Mouse (Mus musculus): Measurements from ENCODE around the gene Rpl7a.
"Not testable (repeated sequence)": the region's sequence is repeated elsewhere in the genome, so short reads cannot be mapped to it uniquely, and the experiment has no call there.

Rpl7a gene

DNA sequence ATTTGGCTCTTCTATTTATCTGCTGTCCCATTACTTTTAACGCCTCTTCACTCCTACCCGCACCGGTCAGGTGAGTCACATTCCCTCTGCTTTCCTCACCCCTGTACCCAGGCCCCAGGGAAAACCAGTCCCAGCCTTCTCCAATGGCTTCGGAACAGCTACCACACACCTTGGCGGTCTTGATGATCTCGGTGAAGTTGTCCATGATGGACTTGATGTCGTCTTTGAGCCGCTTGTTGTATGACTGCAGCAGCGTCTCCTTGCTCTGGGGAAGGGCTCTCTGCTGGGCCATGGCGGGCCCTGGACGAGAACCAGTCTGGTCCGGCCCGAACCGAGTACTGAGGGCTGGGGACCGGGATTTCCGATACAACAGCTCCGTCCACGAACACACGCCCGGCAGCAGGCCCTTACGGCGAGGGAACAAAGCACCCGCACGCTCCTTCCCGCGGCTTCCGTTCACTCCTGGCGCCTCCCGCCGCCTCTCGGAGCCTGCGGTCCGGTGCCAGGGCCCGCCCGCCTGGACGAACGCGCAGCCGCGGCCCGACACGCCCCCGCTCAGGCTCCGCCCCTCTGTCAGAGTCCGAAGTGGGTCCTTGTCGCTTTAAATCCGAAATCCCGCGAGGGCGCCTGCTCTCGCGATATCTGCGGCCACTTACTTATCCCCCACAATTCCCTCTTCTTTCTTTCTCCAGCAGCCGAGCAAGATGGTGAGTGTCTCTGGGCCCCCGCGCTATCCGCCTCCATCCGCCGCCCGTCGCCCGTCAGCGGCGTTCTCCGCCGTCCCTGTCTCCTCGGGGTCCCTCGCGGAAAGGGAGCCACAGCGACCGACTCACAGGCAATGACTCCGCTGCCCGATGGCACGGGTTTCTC, at the start of gene Rpl7a, which contains the start of gene Med22:
Rpl7a (plus strand) TSS at position 641 of the 870 bp plus-strand sequence.
Med22 (minus strand) TSS at position 554 of the 870 bp plus-strand sequence.
- peak; percentile 98 for DNase-seq (ENCODE audit: extremely low spot score, low read depth, low spot score)

DNA sequence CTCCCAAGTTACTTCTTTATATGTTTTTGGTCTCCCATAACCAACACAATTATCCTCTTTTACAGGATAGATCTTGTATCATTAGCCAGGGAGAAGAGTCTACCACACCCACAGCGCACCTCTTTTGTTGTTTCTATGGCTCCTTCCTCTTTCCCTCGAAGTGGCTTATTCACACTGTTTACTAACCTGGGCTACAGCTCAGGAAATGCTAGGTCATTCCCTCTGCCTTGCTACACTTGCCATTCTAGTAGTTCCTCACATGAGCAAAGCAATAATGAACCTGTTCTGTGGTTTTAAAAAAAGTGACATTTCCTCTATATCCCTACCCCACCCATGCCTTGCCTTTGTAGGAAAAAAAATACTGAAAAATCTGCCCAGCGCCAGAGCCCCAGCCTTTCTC, 47.7 kb upstream of the Rpl7a start:
- DNase-seq (ENCODE audit: extremely low spot score, low read depth, low spot score) = no peak

DNA sequence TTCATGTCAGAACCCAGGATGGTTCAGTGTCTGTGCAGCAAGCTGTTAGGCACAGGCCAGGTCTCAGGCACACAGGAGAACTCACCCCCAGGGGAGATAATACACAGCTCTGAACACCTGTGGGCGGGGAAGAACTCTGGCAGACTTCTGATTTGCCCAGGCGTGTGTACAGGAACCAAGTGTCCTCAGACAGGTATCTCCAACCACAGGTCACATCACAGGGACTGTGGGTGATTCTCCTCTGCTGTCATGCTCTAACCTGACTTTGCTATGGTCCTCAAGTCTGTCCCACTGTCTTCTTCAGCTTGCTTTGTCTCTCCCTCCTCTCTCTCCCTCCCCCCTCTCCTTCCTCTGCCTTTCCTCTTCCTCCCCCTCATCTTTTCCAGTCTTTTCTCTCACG, 45.7 kb upstream of the Rpl7a start, which contains the start of gene Abo:
Abo (minus strand) TSS at position 101 of the 400 bp plus-strand sequence.
- no peak for DNase-seq (ENCODE audit: extremely low spot score, low read depth, low spot score)

DNA sequence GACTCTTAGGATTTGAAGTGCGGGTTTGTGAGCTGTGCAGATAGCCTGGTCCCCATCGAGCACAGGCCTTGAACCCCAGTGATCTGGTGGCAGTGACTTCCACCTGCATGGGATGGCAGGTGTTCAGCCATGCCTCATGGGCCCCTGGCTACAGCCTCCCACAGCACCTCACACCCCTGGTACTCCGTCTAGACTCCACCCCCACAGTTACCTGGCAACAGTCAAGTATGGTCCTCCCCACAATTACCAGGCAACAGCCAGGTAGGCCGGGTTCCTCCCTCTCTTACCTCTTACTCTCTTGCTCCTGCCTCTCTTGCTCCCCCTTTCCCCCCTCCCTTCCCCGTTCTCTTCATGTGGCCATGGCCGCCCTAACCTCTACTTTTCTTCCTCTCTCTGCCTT, 39.9 kb upstream of the Rpl7a start:
- DNase-seq (ENCODE audit: extremely low spot score, low read depth, low spot score) = no peak

DNA sequence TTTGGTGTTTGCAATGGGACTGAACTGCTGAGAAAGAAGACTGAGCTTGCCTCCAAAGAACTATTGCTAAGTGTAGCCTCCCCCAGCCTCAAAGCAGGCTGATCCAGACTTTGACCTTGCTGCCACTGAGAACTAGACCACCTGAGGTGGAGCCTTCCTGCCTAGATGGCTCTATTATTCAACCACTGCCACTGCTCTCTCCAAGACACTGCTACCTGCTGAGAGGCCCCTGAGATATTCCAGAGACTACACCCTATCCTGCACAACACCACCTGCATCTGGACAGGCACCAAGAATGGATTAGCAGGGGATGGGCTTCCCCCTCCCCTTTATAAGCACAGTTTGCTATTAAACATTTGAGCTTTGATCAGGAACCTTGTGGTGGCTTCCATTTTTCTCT, 32.0 kb upstream of the Rpl7a start:
- no peak for DNase-seq (ENCODE audit: extremely low spot score, low read depth, low spot score)

DNA sequence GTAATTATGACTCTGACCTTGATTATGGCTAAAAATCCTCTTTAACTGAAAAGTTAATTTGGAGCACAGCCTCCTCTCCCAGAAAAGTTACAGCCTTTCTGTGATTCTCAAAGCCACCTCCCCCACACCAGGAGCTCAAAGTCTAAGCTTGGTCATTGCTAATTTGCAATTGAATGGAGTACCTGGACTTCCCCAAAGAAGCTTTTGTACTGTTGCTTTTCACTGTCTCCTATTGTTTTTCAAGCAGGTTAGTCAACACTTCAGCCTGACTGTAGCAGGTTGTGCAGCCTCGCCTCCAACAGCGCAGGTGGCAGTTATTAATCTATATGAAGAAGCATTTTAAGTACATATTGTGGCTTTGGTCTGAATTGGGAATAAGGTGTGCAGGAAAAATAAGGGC, 25.0 kb upstream of the Rpl7a start:
- DNase-seq (ENCODE audit: extremely low spot score, low read depth, low spot score) = not testable (repeated sequence)

DNA sequence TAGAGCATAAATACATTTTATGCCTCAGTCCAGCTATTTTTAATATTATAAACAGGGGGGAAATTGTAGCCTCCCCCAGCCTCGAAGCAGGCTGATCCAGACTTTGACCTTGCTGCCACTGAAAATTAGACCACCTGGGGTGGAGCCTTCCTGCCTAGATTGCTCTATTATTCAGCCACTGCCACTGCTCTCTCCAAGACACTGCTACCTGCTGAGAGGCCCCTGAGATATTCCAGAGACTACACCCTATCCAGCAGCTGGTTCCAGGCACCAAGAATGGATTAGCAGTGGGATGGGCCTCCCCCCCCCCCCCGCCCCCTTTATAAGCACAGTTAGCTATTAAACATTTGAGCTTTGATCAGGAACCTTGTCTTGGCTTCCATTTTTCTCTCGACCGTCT, 24.4 kb upstream of the Rpl7a start:
- not testable (repeated sequence) for DNase-seq (ENCODE audit: extremely low spot score, low read depth, low spot score)

DNA sequence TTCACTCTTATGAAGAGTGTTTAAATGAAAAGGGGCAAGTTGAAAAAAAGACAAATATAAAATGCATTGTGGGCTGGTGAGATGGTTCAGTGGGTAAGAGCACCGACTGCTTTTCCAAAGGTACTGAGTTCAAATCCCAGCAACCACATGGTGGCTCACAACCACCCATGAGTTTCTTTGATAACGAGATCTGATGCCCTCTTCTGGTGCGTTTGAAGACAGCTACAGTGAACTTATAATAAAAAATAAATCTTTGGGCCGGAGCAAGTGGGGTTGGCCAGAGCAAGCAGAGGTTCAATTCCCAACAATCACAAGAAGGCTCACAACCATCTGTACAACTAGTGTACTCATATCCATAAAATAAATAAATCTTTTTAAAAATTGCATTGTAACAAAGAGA, 14.7 kb upstream of the Rpl7a start:
- DNase-seq (ENCODE audit: extremely low spot score, low read depth, low spot score) = no peak

DNA sequence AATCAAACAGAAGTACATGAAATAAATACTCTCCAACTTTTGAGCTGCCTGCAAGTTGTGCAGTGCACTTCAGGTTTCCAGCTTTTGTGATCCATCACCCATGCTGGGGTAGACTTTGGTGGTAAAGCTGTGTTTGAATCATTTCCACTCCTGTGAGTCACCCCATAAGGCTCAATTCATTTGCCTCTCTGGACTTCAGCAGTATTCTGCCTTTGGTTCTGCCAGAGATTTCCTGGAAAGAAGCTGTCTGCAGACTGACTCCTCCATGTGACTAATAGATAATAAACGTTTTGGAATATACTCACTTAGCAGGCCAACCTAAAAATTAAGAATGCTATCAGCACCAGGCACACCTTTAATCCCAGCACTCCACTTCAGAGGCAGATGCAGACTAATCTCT, 9.8 kb upstream of the Rpl7a start:
- no peak for DNase-seq (ENCODE audit: extremely low spot score, low read depth, low spot score)

DNA sequence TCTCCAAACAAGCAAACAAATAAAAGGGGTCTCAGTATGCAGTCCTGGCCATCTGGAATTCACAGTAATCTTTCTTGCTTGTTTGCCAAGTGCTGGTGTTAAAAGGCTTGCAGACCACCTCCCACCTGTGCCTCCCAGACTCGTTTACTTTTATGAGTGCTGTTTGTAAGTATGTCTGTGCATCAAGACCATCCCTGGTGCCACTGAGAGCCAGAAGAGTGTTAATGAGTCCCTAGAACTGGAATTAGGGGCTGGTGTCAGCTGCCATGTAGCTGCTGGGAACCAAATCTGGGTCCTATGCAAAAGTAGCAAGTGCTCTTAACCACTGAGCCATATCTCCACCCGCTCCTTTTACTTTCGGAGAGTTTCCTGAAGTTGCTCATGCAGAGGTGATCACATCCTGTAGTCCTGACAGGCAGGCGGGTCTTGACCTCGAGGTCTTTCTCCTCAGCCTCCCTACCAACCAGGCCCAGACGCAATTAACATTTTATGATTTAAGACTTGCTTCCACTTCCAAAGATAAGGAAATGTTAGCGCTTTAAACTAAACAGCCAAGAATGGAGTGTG, 8.6 kb upstream of the Rpl7a start:
- DNase-seq (ENCODE audit: extremely low spot score, low read depth, low spot score) = no peak

DNA sequence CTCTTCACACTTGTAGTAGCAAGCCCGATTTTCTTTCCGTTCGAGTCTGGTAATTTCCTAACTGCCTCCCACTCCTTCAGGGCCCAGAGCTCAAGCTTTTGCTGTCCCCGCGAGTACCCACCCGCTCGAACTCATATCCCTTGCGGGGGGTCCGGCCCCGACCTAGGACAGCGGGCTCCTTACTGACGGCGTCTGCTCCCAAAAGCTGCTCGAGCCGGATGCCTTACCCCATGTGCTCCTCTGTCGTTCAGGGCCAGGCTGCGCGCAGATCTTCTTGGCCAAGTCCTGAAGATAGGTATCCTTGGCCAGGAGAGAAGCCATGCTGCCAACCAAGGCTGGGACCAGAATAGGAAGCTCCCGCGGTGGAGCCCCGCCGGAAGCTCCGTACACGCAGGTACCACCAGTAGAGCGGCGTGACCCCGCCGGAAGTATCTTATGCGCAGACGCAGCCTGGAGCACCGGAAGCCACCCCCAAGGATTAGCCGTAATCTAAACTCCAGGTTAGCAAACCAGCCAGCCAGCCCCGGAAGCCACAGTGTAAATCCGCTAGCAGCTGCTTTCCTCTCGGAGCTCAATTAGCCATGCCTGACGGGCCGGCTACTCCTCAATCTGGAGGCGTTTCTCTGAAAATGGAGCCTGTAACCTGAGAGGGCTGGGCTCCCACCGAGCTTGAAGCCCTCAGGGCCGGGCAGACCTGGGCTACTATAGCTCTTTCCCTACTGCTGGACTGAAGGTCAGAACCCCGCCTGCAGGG, 7.9 kb upstream of the Rpl7a start, which contains the start of gene Surf6:
Surf6 (minus strand) TSS at position 413 of the 754 bp plus-strand sequence.
- peak; percentile 86 for DNase-seq (ENCODE audit: extremely low spot score, low read depth, low spot score)

DNA sequence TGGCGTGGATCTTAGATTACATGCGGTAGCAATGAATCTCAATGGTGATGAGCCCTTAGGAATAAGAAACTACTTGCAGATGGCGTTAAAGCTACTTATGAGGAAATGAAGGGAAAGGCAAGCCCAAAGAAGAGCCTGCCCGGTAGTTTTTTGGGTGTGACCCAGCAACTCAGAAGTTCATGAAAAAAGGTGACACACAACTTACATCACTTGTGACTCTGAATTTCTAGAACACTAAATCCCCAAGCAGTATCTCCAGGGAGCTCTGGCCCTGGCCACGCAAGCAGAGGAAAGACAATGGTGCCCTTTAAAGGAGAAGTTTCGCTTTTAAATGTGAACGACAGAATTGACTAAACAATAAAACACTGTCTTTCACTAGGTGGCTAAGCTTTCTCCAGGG, 7.3 kb upstream of the Rpl7a start:
- no peak for DNase-seq (ENCODE audit: extremely low spot score, low read depth, low spot score)

DNA sequence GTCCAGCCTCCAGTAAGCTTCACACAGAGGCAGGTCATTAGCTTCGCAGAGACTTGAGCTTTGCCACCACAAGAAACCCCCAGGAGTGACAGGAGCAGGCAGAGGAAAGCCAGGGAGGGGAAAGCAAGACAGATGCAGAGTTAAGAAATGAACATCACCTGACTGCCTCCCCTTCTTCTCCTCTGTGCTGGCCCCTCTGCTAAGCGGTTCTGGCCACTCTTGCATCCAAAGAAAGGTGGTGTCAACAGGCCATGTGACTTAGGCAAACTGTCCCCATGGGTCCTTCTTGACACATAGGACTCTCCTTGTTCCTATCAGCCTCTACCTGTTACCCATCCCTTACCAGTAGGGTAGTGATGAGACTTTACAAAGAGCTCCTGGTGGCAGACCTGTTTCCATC, 4.6 kb upstream of the Rpl7a start:
- DNase-seq (ENCODE audit: extremely low spot score, low read depth, low spot score) = no peak

DNA sequence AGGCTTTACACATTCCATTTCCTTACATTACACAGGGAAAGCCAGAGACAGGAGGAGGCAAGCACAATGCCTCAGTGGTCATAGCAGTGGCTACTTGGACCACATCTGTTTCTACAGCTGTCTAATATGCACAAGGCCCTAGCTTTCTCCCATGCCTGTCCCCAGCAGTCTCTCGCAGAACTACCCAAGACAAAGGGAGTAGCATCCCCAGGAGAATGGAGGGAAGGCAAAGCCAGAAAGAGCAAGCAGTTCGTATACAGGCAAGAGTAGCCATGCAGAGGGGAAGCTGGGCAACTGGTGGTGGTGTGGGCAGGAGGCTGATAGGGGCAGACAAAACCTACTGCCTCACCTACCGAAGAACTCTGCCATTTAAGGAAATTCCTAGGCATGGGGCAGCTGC, 4.1 kb upstream of the Rpl7a start:
- DNase-seq (ENCODE audit: extremely low spot score, low read depth, low spot score) = no peak

DNA sequence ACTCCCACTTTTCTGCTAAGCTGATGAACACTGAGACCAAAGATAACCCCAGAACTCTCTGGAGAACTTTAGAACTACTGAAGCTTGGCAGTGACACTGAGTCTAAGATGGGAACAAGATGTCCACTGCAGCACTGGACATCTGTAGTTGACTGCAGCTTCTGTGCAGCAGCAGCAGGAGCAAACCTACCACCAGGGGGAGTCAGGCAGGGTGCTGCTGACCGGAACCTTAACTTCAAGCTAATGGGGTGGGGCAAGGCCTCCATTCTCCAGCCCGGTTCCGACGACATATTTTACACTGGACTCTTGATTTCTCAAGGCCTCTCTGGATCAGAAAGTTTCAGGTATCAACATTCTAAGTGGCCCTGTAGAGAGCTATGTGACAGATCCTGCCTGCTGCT, 3.5 kb upstream of the Rpl7a start:
- DNase-seq (ENCODE audit: extremely low spot score, low read depth, low spot score) = no peak

DNA sequence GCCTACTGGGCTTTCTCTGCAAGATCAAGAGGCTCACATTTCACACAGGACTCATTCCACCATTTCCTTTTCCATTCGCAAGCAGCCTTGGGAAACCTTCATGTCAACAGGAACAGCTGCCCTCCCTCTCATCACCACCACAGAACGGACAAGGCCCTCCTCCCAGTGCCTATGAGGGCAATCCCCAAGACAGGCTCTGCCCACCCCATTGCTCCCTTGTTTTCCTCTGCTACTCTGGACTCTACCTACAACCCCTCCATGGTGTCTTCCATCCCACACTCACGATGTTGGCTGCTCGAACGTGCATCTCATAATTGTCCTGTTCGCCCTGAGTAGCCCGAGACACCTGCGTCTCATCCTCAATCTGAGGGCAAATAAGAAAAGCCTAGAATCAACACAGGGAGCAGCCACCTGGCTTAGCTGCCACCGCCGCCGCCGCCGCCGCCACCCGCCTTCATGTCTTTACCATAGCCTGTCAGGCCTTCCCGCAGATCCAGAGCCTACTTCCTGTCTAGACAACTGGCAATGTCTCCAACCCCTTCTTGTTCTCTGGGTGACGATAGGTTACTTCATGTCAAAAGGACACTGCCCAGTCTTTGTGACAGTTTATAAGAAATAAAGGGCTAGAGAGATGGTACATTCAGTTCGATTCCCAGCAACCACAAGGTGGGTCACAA, 1.7 kb upstream of the Rpl7a start:
- DNase-seq (ENCODE audit: extremely low spot score, low read depth, low spot score) = no peak

DNA sequence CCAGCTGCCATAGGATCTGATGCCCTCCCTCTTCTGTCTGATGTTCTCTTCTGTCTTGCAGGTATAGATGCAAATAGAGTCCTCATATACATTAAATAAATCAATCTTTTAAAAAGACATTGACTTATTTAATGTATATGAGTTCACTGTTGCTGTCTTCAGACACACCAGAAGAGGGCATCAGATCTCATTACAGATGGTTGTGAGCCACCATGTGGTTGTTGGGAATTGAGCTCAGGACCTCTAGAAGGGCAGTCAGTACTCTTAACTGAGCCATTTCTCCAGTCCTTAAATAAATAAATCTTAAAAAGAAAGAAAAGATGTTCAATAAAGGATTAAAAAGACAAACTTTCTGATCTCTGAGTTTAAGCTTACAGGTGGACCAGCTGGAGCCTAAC, 1.2 kb upstream of the Rpl7a start:
- no peak for DNase-seq (ENCODE audit: extremely low spot score, low read depth, low spot score)

DNA sequence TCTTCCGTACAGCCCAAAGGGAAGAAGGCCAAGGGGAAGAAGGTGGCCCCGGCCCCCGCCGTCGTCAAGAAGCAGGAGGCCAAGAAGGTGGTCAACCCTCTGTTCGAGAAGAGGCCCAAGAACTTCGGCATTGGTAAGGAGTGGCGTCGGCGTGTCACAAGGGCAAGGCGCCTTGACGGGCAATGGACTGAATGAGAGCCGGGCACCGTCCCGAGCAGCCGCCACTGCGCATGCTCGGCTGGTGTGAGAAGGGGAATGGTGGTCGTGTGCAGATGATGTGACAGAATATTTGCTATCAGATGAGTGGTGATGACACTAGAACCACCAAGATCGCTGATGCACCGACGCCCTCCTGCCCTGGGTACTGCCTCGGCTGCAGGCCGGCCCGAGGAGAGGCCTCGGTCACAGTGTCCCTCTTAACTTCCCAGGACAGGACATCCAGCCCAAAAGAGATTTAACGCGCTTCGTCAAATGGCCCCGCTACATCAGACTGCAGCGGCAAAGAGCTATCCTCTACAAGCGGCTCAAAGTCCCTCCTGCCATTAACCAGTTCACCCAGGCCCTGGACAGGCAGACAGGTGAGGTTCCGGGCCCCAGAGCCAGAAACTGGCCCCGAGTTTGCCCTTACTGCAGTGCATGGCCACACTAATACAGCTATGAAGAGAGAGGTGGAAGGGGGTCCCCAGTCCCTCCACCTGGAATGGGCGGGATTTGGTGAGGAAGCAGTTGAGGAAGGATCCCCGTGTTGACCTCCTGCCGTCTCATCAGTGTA, 616 bp downstream of the Rpl7a start:
- no peak for DNase-seq (ENCODE audit: extremely low spot score, low read depth, low spot score)

DNA sequence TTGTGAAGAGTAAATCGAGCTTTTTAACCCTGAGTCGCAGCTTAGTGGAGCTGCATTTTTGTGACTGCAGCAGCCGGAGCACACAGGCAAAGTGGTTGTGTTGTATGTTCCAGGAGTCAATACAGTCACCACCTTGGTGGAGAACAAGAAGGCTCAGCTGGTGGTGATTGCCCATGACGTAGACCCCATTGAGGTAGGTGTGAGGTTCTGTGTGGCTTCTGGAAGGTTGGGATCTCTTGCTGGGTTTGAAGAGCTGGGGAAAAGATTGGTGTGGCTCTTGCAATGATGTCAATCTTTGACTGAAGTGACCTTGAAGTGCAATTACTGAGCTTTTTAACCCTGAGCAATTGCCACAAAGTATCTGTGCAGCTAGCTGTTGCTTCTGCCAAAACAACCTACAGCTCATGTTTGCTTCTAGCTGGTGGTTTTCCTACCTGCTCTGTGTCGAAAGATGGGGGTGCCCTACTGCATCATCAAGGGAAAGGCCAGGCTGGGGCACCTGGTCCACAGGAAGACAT, 1.7 kb downstream of the Rpl7a start:
- DNase-seq (ENCODE audit: extremely low spot score, low read depth, low spot score) = no peak

All from hindlimb bud, embryonic 11.5 days (tissue).